Mouse (Mus musculus): ENCODE data around the gene Tmem178.

DNA sequence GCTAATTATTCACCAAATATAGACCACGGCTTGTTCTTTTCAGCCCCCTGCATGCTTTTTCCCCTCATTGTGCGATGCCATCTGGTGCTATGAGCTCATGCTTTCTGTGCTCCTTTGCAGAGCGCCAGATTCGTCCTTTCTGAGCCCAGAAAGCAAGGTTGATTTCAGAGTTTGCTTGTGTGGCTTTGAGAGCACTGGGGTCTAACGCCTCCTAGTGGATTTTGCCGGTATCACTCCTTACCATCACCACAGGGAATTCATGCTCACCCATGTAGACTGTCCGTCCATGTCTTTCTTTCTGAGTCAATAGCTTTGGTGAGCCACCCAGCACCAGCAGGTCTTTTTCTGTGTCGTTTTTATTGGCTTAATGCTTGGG, 38.0 kb downstream of the Tmem178 start:
- peak; percentile 78 for TF ChIP-seq CTCF (IDR thresholded peaks at IDR 0.05; ENCODE audit: low read depth, low read length)
- TF ChIP-seq POLR2A (IDR thresholded peaks at IDR 0.05; ENCODE audit: borderline replicate concordance, low read depth, low read length) = no peak

Measured in bone marrow macrophage, adult 2 months (primary cell).